Mouse (Mus musculus) forebrain, postnatal 0 days (tissue): ENCODE results near the gene Ppp1r14a. TPM values are rescaled to one million over a fixed set of nuclear protein-coding genes. Genes with fewer than 3 reads are reported as not detected.

Experiments used
- ATAC-seq: fragments of 200-750 bp; cut with Nextera tagmentation; 2 replicates; pipeline ENCODE4 v1.8.0; 2017; ENCODE audit warnings: mild to moderate bottlenecking, moderate library complexity
- DNase-seq: peaks from one replicate; pipeline ENCODE4 v3.0.0-alpha.2; 2015
- H3K27ac ChIP-seq: fragments of 300-500 bp; sonication (generic); 2 replicates; pipeline ENCODE4 v1.5.1; 2014; ENCODE audit warnings: low read depth, mild to moderate bottlenecking, antibody characterized with exemption, low read length, moderate library complexity, mixed read lengths
- H3K27me3 ChIP-seq: fragments of 300-500 bp; sonication (generic); 2 replicates; pipeline ENCODE4 v1.6.1; 2014; ENCODE audit warnings: mild to moderate bottlenecking, low read length, mixed read lengths; ENCODE audit not compliant: insufficient read depth
- H3K36me3 ChIP-seq: fragments of 300-500 bp; sonication (generic); 2 replicates; pipeline ENCODE4 v1.6.1; 2014; ENCODE audit warnings: mild to moderate bottlenecking, moderate library complexity; ENCODE audit not compliant: insufficient read depth
- H3K4me1 ChIP-seq: fragments of 300-500 bp; sonication (generic); 2 replicates; pipeline ENCODE4 v1.6.1; 2014; ENCODE audit warnings: antibody characterized with exemption; ENCODE audit not compliant: insufficient read depth
- H3K4me2 ChIP-seq: fragments of 300-500 bp; sonication (generic); 2 replicates; pipeline ENCODE4 v1.6.1; 2014; ENCODE audit warnings: low read depth, mild to moderate bottlenecking, moderate library complexity
- H3K4me3 ChIP-seq: fragments of 300-500 bp; sonication (generic); 2 replicates; pipeline ENCODE4 v1.5.1; 2014; ENCODE audit warnings: low read depth, low read length, mixed read lengths
- H3K9ac ChIP-seq: fragments of 300-500 bp; sonication (generic); 2 replicates; pipeline ENCODE4 v1.6.1; 2014; ENCODE audit warnings: mild to moderate bottlenecking
- H3K9me3 ChIP-seq: fragments of 300-500 bp; sonication (generic); 2 replicates; pipeline ENCODE4 v1.6.1; 2016; ENCODE audit warnings: low read length
- CTCF ChIP-seq: sonication (generic); IDR thresholded peaks from 2 replicates; pipeline ENCODE4 v1.5.1; 2016; ENCODE audit warnings: antibody characterized with exemption, control low read depth, low read depth
- WGBS: fragments of 180-500 bp; shearing (Covaris S2); extraction: QIAGEN DNeasy Blood & Tissue Kit; methylation state at CpG from one replicate; pipeline ENCODE4 v1.1.7; 2014; 5-methylcytosine and 5-hydroxymethylcytosine counted together
- polyA plus RNA-seq: library from polyadenylated mRNA; unstranded; fragments of >200 nt; fragmentation: Nextera tagmentation; extraction: Ambion mirVana; gene quantifications from 2 replicates; pipeline ENCODE4 v1.2.1, GENCODE M21; 2015
- total RNA-seq: library from RNA; depleted of rRNA; stranded (reverse); fragments of >200 nt; gene quantifications from 2 replicates; pipeline ENCODE4 v1.2.3, GENCODE M21; 2014

Ppp1r14a gene
- total and polyA plus RNA-seq, 2 experiments from 2014 or later, result 2.0 to 2.3 TPM

DNA sequence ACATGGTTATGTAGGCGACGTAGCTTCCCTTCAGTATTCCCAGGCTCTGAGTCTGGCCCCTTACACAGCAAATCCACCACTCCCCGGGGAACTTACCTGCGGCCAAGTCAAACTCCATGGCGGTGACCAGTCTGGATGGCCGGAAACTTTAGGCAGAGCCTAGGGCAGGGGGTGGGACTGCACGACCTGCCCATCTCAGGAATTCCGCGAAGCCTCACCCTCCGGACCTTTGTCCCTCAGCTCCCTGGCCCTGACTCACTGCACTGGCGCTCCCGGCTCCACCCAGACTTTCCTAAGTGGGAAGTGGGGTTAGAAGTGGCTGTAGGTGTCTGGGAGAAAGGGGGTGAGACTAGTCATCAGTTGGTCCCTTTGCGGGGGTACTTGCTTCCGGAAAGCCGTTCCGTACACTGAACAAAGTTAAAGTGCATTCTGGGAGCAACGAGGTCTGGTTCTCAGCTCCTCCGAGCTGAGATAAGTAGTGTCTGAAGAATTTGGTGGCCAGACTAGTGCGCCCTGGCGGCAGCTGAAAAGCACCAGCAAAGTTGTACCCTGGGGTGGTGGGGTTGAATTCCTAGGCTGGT lies 40.8 kb upstream of the Ppp1r14a start, which contains the start of gene 2200002D01Rik:
Gene 2200002D01Rik (minus strand): TSS at position 206 of the 581 bp plus-strand sequence.
- Histone ChIP-seq H3K27me3 (no peaks in the 10 kb centered on the region; the same call in 1 of the 2 replicates), H3K4me2 (peak within 1 kb of the TSS; percentile 22; the same call in 1 of the 2 replicates), H3K9ac (no peak within 1 kb of the TSS), H3K9me3 (no peaks in the 10 kb centered on the region), H3K4me3 (no peak within 1 kb of the TSS), H3K36me3 (peaks cover 14% of the 10 kb centered on the region; the same call in 1 of the 2 replicates), H3K27ac (no peak within 1 kb of the TSS), H3K4me1 (no peaks in the 10 kb centered on the region)
- 28% methylated on average over 20 of the region's 20 CpGs for whole genome bisulfite sequencing
- no peak for TF ChIP-seq CTCF
- DNase-seq, result no peak
- no peak for ATAC-seq

DNA sequence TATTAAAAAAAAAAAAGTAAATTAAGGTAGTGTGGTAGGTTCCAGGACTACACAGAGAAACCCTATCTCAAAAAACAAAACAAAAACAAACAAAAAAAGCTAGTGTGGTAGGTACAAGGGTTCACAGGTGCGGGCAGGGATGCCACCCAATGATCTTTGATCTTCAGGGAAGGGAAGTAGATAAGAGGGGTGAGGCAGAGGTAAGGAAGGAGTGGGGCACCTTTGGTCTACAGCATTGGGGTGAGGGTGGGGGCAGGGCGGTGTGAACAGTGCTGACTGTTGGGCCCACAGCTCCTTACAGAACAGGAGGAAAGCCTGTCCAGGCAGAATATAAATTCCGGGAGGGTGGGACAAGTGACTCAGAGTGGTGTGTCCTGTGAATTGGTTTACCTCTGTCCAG lies 37.9 kb upstream of the Ppp1r14a start:
- no peaks in the 10 kb centered on the region for H3K9me3 ChIP-seq
- no peak overlapping the region for H3K4me3 ChIP-seq
- H3K27me3 ChIP-seq, result no peaks in the 10 kb centered on the region; the same call in 1 of the 2 replicates
- DNase-seq (no peak), ATAC-seq (no peak)
- H3K9ac ChIP-seq, result no peak overlapping the region
- H3K27ac ChIP-seq, result no peak overlapping the region
- H3K36me3 ChIP-seq, result peaks cover 6% of the 10 kb centered on the region; the same call in 1 of the 2 replicates
- no peak for TF ChIP-seq CTCF
- H3K4me1 ChIP-seq, result no peaks in the 10 kb centered on the region
- H3K4me2 ChIP-seq, result no peak overlapping the region
- 85% methylated on average over 3 of the region's 3 CpGs for WGBS

DNA sequence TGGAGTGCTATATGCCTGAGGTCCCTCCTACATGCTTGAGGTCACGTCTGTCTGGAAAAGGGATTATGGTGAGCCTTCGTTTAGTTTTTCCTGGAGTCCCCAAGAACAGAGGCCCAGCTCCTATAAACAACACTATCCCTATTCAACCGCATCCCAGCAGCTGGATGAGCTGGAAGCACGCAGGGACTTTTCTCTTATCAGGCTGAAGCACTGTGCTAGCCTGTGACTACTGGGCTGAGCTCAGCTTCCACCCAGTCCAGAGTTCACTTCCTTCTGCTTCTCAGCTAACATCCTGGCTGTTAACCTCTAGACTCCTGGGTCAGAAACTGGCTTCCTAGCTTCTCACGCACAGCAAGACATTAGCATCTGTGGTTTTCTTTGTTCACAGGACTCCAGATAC lies 35.3 kb upstream of the Ppp1r14a start:
- no peaks in the 10 kb centered on the region for H3K4me1 ChIP-seq
- no peaks in the 10 kb centered on the region; the same call in 1 of the 2 replicates for H3K27me3 ChIP-seq
- H3K27ac ChIP-seq, result no peak overlapping the region
- no peak overlapping the region for H3K4me3 ChIP-seq
- 58% methylated on average over 5 of the region's 5 CpGs for WGBS
- no peaks in the 10 kb centered on the region for H3K36me3 ChIP-seq
- H3K9me3 ChIP-seq, result no peaks in the 10 kb centered on the region
- no peak overlapping the region for H3K9ac ChIP-seq
- DNase-seq (no peak), ATAC-seq (no peak)
- no peak overlapping the region for H3K4me2 ChIP-seq
- TF ChIP-seq CTCF, result no peak

DNA sequence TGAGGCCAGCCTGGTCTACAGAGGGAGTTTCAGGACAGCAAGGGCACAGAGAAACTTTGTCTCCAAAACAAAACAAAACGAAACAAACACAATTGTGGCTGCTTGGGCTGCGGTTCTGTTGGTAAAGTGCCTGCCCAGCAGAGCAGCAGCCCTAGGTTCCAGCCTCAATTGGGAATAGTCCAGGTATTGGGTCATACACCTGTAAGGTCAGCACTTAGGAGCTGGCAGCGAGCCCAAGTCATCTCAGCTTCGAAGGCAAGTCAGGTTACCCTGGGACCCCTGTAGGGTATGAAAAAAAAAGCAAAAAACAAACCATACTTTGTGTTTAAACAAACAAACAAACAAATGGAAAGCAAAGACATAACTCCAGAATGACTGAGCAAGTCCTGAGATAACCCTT lies 33.2 kb upstream of the Ppp1r14a start:
- WGBS, result 82% methylated on average over 4 of the region's 4 CpGs
- ATAC-seq, result no peak

DNA sequence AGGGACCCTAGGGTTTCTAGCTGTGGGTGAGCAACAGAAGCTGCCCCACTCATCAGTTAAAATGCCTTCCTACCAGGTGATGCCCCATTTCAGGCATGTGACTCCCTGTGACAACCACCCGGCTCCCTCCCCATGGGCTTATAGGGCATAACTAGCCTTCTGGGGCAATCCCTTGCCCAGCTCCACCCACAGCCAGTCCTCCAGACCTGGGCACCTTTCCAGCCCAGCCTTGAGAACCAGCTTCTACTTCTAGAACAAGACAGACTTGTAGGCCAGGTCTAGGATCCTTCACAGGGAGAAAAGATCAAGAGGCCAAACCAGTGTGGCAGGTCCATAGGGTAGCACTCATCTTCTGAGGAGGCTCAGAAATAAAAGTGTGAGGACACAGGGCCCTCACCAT lies 31.7 kb upstream of the Ppp1r14a start:
- WGBS, result 89% methylated on average over 1 of the region's 1 CpGs
- H3K27me3 ChIP-seq, result no peaks in the 10 kb centered on the region
- ATAC-seq, result no peak

More for the DNA sequence above, 33.2 kb upstream of the Ppp1r14a start:
- no peak for TF ChIP-seq CTCF
- H3K9me3 ChIP-seq, result no peaks in the 10 kb centered on the region
- H3K4me3 ChIP-seq, result no peak overlapping the region
- H3K27me3 ChIP-seq, result no peaks in the 10 kb centered on the region
- H3K4me2 ChIP-seq, result no peak overlapping the region
- H3K27ac ChIP-seq, result no peak overlapping the region
- no peak for DNase-seq
- no peak overlapping the region for H3K9ac ChIP-seq
- no peaks in the 10 kb centered on the region for H3K36me3 ChIP-seq
- H3K4me1 ChIP-seq, result no peaks in the 10 kb centered on the region

DNA sequence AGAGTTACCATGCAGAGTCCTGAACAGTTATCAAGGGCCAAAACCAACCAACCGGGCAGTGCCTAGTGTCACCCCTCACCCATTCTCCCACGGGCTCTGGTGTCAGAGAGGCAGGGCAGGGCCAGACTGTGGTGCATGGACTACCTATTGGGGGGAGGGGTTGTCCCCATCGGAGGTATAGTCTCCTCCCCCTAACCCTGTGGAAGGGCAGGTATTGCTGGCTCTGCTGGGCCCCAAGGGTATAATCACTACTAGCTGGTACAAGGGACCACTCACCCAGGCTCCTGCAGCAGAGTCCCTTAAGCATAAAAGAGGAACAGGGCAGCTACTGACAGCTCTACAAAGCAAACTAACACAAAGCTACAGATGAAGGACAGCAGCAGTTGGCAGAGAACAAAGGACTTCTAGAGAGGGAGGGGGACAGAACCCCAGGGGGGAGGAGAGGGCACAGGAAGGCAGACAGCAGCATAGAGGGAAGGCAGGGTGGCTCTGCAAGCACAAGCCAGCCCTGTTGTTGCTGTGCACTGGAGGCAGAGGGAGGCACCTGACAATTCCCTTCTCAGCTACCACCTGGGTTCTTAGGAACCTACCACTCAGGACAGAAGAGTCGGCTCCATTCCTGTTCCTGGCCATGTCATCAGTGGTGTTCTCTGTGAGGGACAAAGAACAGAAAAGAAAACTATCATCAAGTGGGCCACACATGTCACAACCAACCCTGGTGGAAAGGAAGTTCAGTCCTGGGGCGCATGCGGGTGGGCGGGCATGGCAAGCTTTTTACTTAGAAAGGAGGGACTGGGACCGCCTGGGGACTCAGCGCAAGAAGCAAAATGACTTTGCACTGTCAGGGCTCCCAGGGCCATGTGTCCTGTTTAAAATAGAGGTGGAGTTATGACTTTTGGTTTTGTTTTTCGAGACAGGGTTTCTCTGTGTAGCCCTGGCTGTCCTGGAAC lies 29.1 kb upstream of the Ppp1r14a start:
- no peak for DNase-seq
- Histone ChIP-seq H3K4me3 (no peak overlapping the region), H3K27me3 (no peaks in the 10 kb centered on the region), H3K27ac (no peak overlapping the region), H3K4me2 (no peak overlapping the region), H3K9me3 (no peaks in the 10 kb centered on the region), H3K4me1 (no peaks in the 10 kb centered on the region), H3K9ac (no peak overlapping the region), H3K36me3 (no peaks in the 10 kb centered on the region)
- WGBS, result 71% methylated on average over 10 of the region's 10 CpGs
- TF ChIP-seq CTCF, result no peak
- peak; percentile 45 for ATAC-seq

More for the DNA sequence above, 31.7 kb upstream of the Ppp1r14a start:
- no peak for DNase-seq
- Histone ChIP-seq H3K9ac (no peak overlapping the region), H3K27ac (no peak overlapping the region), H3K36me3 (no peaks in the 10 kb centered on the region), H3K9me3 (no peaks in the 10 kb centered on the region), H3K4me3 (no peak overlapping the region), H3K4me2 (no peak overlapping the region), H3K4me1 (no peaks in the 10 kb centered on the region)
- TF ChIP-seq CTCF, result no peak

DNA sequence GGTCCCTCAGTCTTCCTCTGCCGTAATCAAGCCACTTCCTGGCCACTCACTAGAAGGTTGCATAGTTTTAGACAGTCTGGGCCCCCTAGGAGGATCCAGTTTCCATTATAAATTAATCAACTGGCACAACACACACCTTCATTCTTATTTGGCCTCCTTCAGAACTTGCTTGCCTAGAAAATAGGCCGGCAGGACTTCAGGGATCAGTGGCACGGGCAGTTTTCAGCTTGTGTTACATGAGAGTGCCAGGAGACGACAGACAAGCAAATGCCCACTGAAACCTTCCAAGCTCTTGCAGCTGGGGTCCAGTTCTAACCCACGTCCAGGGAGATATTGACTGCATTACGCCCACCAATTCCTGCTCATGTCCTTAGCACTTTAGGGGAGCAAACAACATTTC lies 27.0 kb upstream of the Ppp1r14a start:
- Histone ChIP-seq H3K4me1 (no peaks in the 10 kb centered on the region), H3K4me2 (no peak overlapping the region), H3K9ac (no peak overlapping the region), H3K27me3 (no peaks in the 10 kb centered on the region), H3K27ac (no peak overlapping the region), H3K9me3 (no peaks in the 10 kb centered on the region), H3K4me3 (no peak overlapping the region), H3K36me3 (no peaks in the 10 kb centered on the region)
- no peak for TF ChIP-seq CTCF
- WGBS, result 80% methylated on average over 6 of the region's 6 CpGs
- ATAC-seq (no peak), DNase-seq (no peak)
